Mouse (Mus musculus) subcutaneous adipose tissue, adult 2 months (tissue): Measurements from ENCODE around the gene Olfr78. TPM values are rescaled to one million over a fixed set of nuclear protein-coding genes. Genes with fewer than 3 reads are reported as not detected.

Source experiments
- polyA plus RNA-seq: library from polyadenylated mRNA; depleted of rRNA; stranded (reverse); fragments of >200 nt; gene quantifications from 2 replicates; pipeline ENCODE4 v1.2.3, GENCODE M21; 2012; ENCODE audit warnings: low replicate concordance; rRNA removed

The Olfr78 gene
- polyA plus RNA-seq, result 11.4 and 14.6 TPM in 2 replicates

GRCm38 (mm10) chr7:102759266-102759665 is at the start of gene Olfr78, which contains the start of gene Olfr560:
Olfr78 (minus strand) TSS chr7:102759471.
Olfr560 (minus strand) TSS chr7:102759366.

GRCm38 (mm10) chr7:102803180-102803579 is 43.9 kb upstream of the Olfr78 start, which contains the start of gene Olfr564:
Olfr564 (plus strand) TSS chr7:102803480.

GRCm38 (mm10) chr7:102770921-102771320 is 11.7 kb upstream of the Olfr78 start, which contains the start of gene Olfr561:
Olfr561 (plus strand) TSS chr7:102771221.

GRCm38 (mm10) chr7:102727391-102727790 is 31.9 kb downstream of the Olfr78 start, which contains the start of gene Olfr559:
Olfr559 (minus strand) TSS chr7:102727491.

GRCm38 (mm10) chr7:102718970-102719369 is 40.3 kb downstream of the Olfr78 start, which contains the start of gene Olfr33:
Olfr33 (minus strand) TSS chr7:102719070.

GRCm38 (mm10) chr7:102701915-102702314 is 57.4 kb downstream of the Olfr78 start, which contains the start of gene Olfr558:
Olfr558 (plus strand) TSS chr7:102702215.

GRCm38 (mm10) chr7:102695358-102696125 is 63.7 kb downstream of the Olfr78 start, which contains the start of gene Olfr557:
Olfr557 (plus strand) TSS chr7:102695910.

Other genes starting within 250 kb of the Olfr78 start
- gene Olfr547, start 224.7 kb downstream of the Olfr78 start, polyA plus RNA-seq, result not detected in 2 replicates
- not detected in 2 replicates for gene Olfr548-ps1, start 218.6 kb downstream of the Olfr78 start, polyA plus RNA-seq
- not detected in 2 replicates for gene Olfr549, start 209.6 kb downstream of the Olfr78 start, polyA plus RNA-seq
- 7.0 and 10.4 TPM in 2 replicates for gene Trim21, start 194.0 kb downstream of the Olfr78 start, polyA plus RNA-seq
- not detected in 2 replicates for gene Olfr550, start 188.0 kb downstream of the Olfr78 start, polyA plus RNA-seq
- gene Olfr551, start 167.6 kb downstream of the Olfr78 start, polyA plus RNA-seq, result not detected in 2 replicates
- not detected in 2 replicates for gene Olfr552, start 161.7 kb downstream of the Olfr78 start, polyA plus RNA-seq
- not detected in 2 replicates for gene Olfr553, start 141.3 kb downstream of the Olfr78 start, polyA plus RNA-seq
- gene Olfr554, start 121.0 kb downstream of the Olfr78 start, polyA plus RNA-seq, result not detected in 2 replicates
- not detected in 2 replicates for gene Olfr555, start 100.6 kb downstream of the Olfr78 start, polyA plus RNA-seq
- gene Olfr556, start 94.6 kb downstream of the Olfr78 start, polyA plus RNA-seq, result not detected in 2 replicates
- gene Trim68, start 72.1 kb downstream of the Olfr78 start, polyA plus RNA-seq, result 41.4 and 44.2 TPM in 2 replicates
- not detected in 2 replicates for gene Olfr557, start 63.6 kb downstream of the Olfr78 start, polyA plus RNA-seq
- gene Olfr558, start 57.3 kb downstream of the Olfr78 start, polyA plus RNA-seq, result 9.2 and 10.1 TPM in 2 replicates
- gene Olfr33, start 40.4 kb downstream of the Olfr78 start, polyA plus RNA-seq, result not detected in 2 replicates
- not detected in 2 replicates for gene Olfr559, start 32.0 kb downstream of the Olfr78 start, polyA plus RNA-seq
- 0.17 and 0.27 TPM in 2 replicates for gene Olfr560, start 105 bp downstream of the Olfr78 start, polyA plus RNA-seq
- gene Olfr561, start 11.8 kb upstream of the Olfr78 start, polyA plus RNA-seq, result 0.12 TPM in 1 of 2 replicates, not detected in the other
- gene Olfr564, start 44.0 kb upstream of the Olfr78 start, polyA plus RNA-seq, result not detected in 2 replicates
- not detected in 2 replicates for gene Olfr566, start 99.3 kb upstream of the Olfr78 start, polyA plus RNA-seq
- not detected in 2 replicates for gene Olfr568, start 117.7 kb upstream of the Olfr78 start, polyA plus RNA-seq
- not detected in 2 replicates for gene Olfr569, start 131.4 kb upstream of the Olfr78 start, polyA plus RNA-seq
- gene Olfr570, start 135.1 kb upstream of the Olfr78 start, polyA plus RNA-seq, result not detected in 2 replicates
- not detected in 2 replicates for gene Olfr571, start 158.1 kb upstream of the Olfr78 start, polyA plus RNA-seq
- gene Olfr572, start 164.9 kb upstream of the Olfr78 start, polyA plus RNA-seq, result not detected in 2 replicates
- gene Olfr573-ps1, start 183.1 kb upstream of the Olfr78 start, polyA plus RNA-seq, result not detected in 2 replicates
- gene Olfr574, start 189.0 kb upstream of the Olfr78 start, polyA plus RNA-seq, result not detected in 2 replicates
- gene Olfr575, start 199.3 kb upstream of the Olfr78 start, polyA plus RNA-seq, result not detected in 2 replicates
- gene Olfr576, start 203.2 kb upstream of the Olfr78 start, polyA plus RNA-seq, result not detected in 2 replicates
- not detected in 2 replicates for gene Olfr577, start 216.5 kb upstream of the Olfr78 start, polyA plus RNA-seq
- not detected in 2 replicates for gene Olfr578, start 229.9 kb upstream of the Olfr78 start, polyA plus RNA-seq